Mouse (Mus musculus): ENCODE data around the gene Gnas.

The Gnas gene

GRCm38 (mm10) chr2:174391936-174392335 lies 107.8 kb downstream of the Gnas start:
- no peak for DNase-seq

- no peak for DNase-seq
These were observed 108.4 kb downstream of the Gnas start for GRCm38 (mm10) chr2:174392554-174392953.

- DNase-seq, result no peak
These were observed 109.3 kb downstream of the Gnas start for GRCm38 (mm10) chr2:174393383-174393782.

All from embryo, embryonic 11 days (tissue).